Mouse (Mus musculus) ES-Bruce4 (cell line): Measurements from ENCODE around the gene 4930467E23Rik.
"Not testable (repeated sequence)": the region's sequence is repeated elsewhere in the genome, so short reads cannot be mapped to it uniquely, and the experiment has no call there.

Experiments
- CTCF ChIP-seq: IDR thresholded peaks from one replicate; pipeline ENCODE4 v1.8.1; 2011; ENCODE audit warnings: low read depth, low read length
- POLR2A ChIP-seq: IDR thresholded peaks from one replicate; pipeline ENCODE4 v1.8.1; 2011; ENCODE audit warnings: low read length; ENCODE audit not compliant: insufficient read depth

GRCm38 (mm10) chr8:19701326-19701725 lies 28.1 kb upstream of the 4930467E23Rik start:
- TF ChIP-seq POLR2A, CTCF: not testable (repeated sequence)
